Mouse (Mus musculus) brain, embryonic 14.5 days (tissue): Measurements from ENCODE around the gene Acd.

Source experiments
- CTCF ChIP-seq: fragments of 200-500 bp; IDR thresholded peaks from 2 replicates; pipeline ENCODE4 v1.5.1; 2012; ENCODE audit warnings: inconsistent platforms, mild to moderate bottlenecking, moderate library complexity, borderline replicate concordance; ENCODE audit not compliant: insufficient read depth, insufficient read length; ENCODE audit errors: extremely low read depth
- POLR2A ChIP-seq: fragments of 200-500 bp; IDR thresholded peaks from 2 replicates; pipeline ENCODE4 v1.6.1; 2012; ENCODE audit warnings: mild to moderate bottlenecking, inconsistent platforms, borderline replicate concordance; ENCODE audit not compliant: poor library complexity, insufficient read depth, insufficient read length, severe bottlenecking; ENCODE audit errors: extremely low read depth

GRCm38 (mm10) chr8:105689983-105690360 is 10.9 kb downstream of the Acd start:
- TF ChIP-seq POLR2A (no peak), CTCF (no peak)
